Mouse (Mus musculus): ENCODE measurements around the gene Epha4. TPM values are rescaled to one million over a fixed set of nuclear protein-coding genes. Genes with fewer than 3 reads are reported as not detected.

Epha4 gene
- total and polyA plus RNA-seq, 3 experiments = 0.11 TPM; not detected in 2

GRCm38 (mm10) chr1:77514325-77514962, 444 bp downstream of the Epha4 start:
- no peak overlapping the region for H3K4me3 ChIP-seq (ENCODE audit: low read depth, low read length)
- DNase-seq (ENCODE audit: low spot score) (no peak), ATAC-seq (ENCODE audit: extremely low read depth, insufficient number of reproducible peaks, low FRiP score, poor library complexity, severe bottlenecking) (no peak)

GRCm38 (mm10) chr1:77513959-77514324, 946 bp downstream of the Epha4 start:
- Histone ChIP-seq H3K27me3 (ENCODE audit: insufficient read depth, low read length) (no peaks in the 10 kb centered on the region), H3K36me3 (replicated peaks) (no peaks in the 10 kb centered on the region), H3K9me3 (replicated peaks) (peaks cover 64% of the 10 kb centered on the region), H3K4me3 (ENCODE audit: low read depth, low read length) (no peak overlapping the region), H3K4me1 (ENCODE audit: insufficient read depth, low read depth, low read length) (no peaks in the 10 kb centered on the region)
- DNase-seq (ENCODE audit: low spot score) (no peak), ATAC-seq (ENCODE audit: extremely low read depth, insufficient number of reproducible peaks, low FRiP score, poor library complexity, severe bottlenecking) (no peak)
- TF ChIP-seq CTCF (IDR thresholded peaks at IDR 0.05; ENCODE audit: low read depth, low read length) (no peak), POLR2AphosphoS5 (IDR thresholded peaks at IDR 0.05; ENCODE audit: insufficient replicate concordance, low read depth, low read length) (no peak), GATA1 (IDR thresholded peaks at IDR 0.05; ENCODE audit: borderline replicate concordance, low read length) (no peak), TAL1 (conservative IDR thresholded peaks at IDR 0.05; ENCODE audit: low read depth, low read length) (no peak), GATA2 (IDR thresholded peaks at IDR 0.05; ENCODE audit: borderline replicate concordance, low read depth, low read length) (no peak)

More at GRCm38 (mm10) chr1:77514325-77514962, 444 bp downstream of the Epha4 start:
- no peak for TF ChIP-seq TAL1 (conservative IDR thresholded peaks at IDR 0.05; ENCODE audit: low read depth, low read length)
- no peak for TF ChIP-seq GATA1 (IDR thresholded peaks at IDR 0.05; ENCODE audit: borderline replicate concordance, low read length)
- no peak for TF ChIP-seq CTCF (IDR thresholded peaks at IDR 0.05; ENCODE audit: low read depth, low read length)
- TF ChIP-seq GATA2 (IDR thresholded peaks at IDR 0.05; ENCODE audit: borderline replicate concordance, low read depth, low read length) = no peak
- TF ChIP-seq POLR2AphosphoS5 (IDR thresholded peaks at IDR 0.05; ENCODE audit: insufficient replicate concordance, low read depth, low read length) = no peak
- no peaks in the 10 kb centered on the region for H3K27me3 ChIP-seq (ENCODE audit: insufficient read depth, low read length)
- H3K9me3 ChIP-seq (replicated peaks) = peaks cover 67% of the 10 kb centered on the region
- no peaks in the 10 kb centered on the region for H3K36me3 ChIP-seq (replicated peaks)
- H3K4me1 ChIP-seq (ENCODE audit: insufficient read depth, low read depth, low read length) = no peaks in the 10 kb centered on the region

GRCm38 (mm10) chr1:77513411-77513941, 1.4 kb downstream of the Epha4 start:
- H3K4me3 ChIP-seq (ENCODE audit: low read depth, low read length) = 0 out of 2 replicates have a peak overlapping the region, but pooled peaks have one; percentile 8
- ATAC-seq (ENCODE audit: extremely low read depth, insufficient number of reproducible peaks, low FRiP score, poor library complexity, severe bottlenecking) = no peak
- no peaks in the 10 kb centered on the region for H3K36me3 ChIP-seq (replicated peaks)
- peaks cover 63% of the 10 kb centered on the region for H3K9me3 ChIP-seq (replicated peaks)
- H3K27me3 ChIP-seq (ENCODE audit: insufficient read depth, low read length) = no peaks in the 10 kb centered on the region
- no peak for TF ChIP-seq TAL1 (conservative IDR thresholded peaks at IDR 0.05; ENCODE audit: low read depth, low read length)
- TF ChIP-seq POLR2AphosphoS5 (IDR thresholded peaks at IDR 0.05; ENCODE audit: insufficient replicate concordance, low read depth, low read length) = no peak
- TF ChIP-seq GATA1 (IDR thresholded peaks at IDR 0.05; ENCODE audit: borderline replicate concordance, low read length) = no peak
- TF ChIP-seq GATA2 (IDR thresholded peaks at IDR 0.05; ENCODE audit: borderline replicate concordance, low read depth, low read length) = no peak
- no peak for TF ChIP-seq CTCF (IDR thresholded peaks at IDR 0.05; ENCODE audit: low read depth, low read length)
- H3K4me1 ChIP-seq (ENCODE audit: insufficient read depth, low read depth, low read length) = no peaks in the 10 kb centered on the region
- DNase-seq (ENCODE audit: low spot score) = no peak

GRCm38 (mm10) chr1:77512431-77513195, 2.3 kb downstream of the Epha4 start:
- DNase-seq (ENCODE audit: low spot score) (no peak), ATAC-seq (ENCODE audit: extremely low read depth, insufficient number of reproducible peaks, low FRiP score, poor library complexity, severe bottlenecking) (no peak)
- no peaks in the 10 kb centered on the region for H3K36me3 ChIP-seq (replicated peaks)
- H3K4me3 ChIP-seq (ENCODE audit: low read depth, low read length) = no peak overlapping the region
- TF ChIP-seq TAL1 (conservative IDR thresholded peaks at IDR 0.05; ENCODE audit: low read depth, low read length) (no peak), GATA1 (IDR thresholded peaks at IDR 0.05; ENCODE audit: borderline replicate concordance, low read length) (no peak), POLR2AphosphoS5 (IDR thresholded peaks at IDR 0.05; ENCODE audit: insufficient replicate concordance, low read depth, low read length) (no peak), CTCF (IDR thresholded peaks at IDR 0.05; ENCODE audit: low read depth, low read length) (no peak), GATA2 (IDR thresholded peaks at IDR 0.05; ENCODE audit: borderline replicate concordance, low read depth, low read length) (no peak)
- peaks cover 65% of the 10 kb centered on the region for H3K9me3 ChIP-seq (replicated peaks)
- H3K27me3 ChIP-seq (ENCODE audit: insufficient read depth, low read length) = no peaks in the 10 kb centered on the region
- H3K4me1 ChIP-seq (ENCODE audit: insufficient read depth, low read depth, low read length) = no peaks in the 10 kb centered on the region

GRCm38 (mm10) chr1:77512059-77512407, 2.9 kb downstream of the Epha4 start:
- DNase-seq (ENCODE audit: low spot score) (no peak), ATAC-seq (ENCODE audit: extremely low read depth, insufficient number of reproducible peaks, low FRiP score, poor library complexity, severe bottlenecking) (no peak)
- peaks cover 65% of the 10 kb centered on the region for H3K9me3 ChIP-seq (replicated peaks)
- no peak overlapping the region for H3K4me3 ChIP-seq (ENCODE audit: low read depth, low read length)
- H3K36me3 ChIP-seq (replicated peaks) = no peaks in the 10 kb centered on the region
- no peaks in the 10 kb centered on the region for H3K4me1 ChIP-seq (ENCODE audit: insufficient read depth, low read depth, low read length)
- TF ChIP-seq TAL1 (conservative IDR thresholded peaks at IDR 0.05; ENCODE audit: low read depth, low read length) = no peak
- no peak for TF ChIP-seq CTCF (IDR thresholded peaks at IDR 0.05; ENCODE audit: low read depth, low read length)
- no peak for TF ChIP-seq GATA2 (IDR thresholded peaks at IDR 0.05; ENCODE audit: borderline replicate concordance, low read depth, low read length)
- TF ChIP-seq GATA1 (IDR thresholded peaks at IDR 0.05; ENCODE audit: borderline replicate concordance, low read length) = no peak
- no peak for TF ChIP-seq POLR2AphosphoS5 (IDR thresholded peaks at IDR 0.05; ENCODE audit: insufficient replicate concordance, low read depth, low read length)
- H3K27me3 ChIP-seq (ENCODE audit: insufficient read depth, low read length) = no peaks in the 10 kb centered on the region
